Mouse (Mus musculus) lung, embryonic 15.5 days (tissue): ENCODE data around the gene Tmem107. TPM values are rescaled to one million over a fixed set of nuclear protein-coding genes. Genes with fewer than 3 reads are reported as not detected.
A peak's percentile ranks its signal among the peaks of the same experiment; 100 is the strongest.

ENCODE experiments used
- ATAC-seq: fragments of 200-750 bp; cut with Nextera tagmentation; 2 replicates; pipeline ENCODE4 v1.8.0; 2017; ENCODE audit warnings: moderate number of reproducible peaks, borderline replicate concordance; ENCODE audit not compliant: low FRiP score, low TSS enrichment; ENCODE audit errors: extremely low read depth
- H3K27ac ChIP-seq: fragments of 300-500 bp; sonication (generic); 2 replicates; pipeline ENCODE4 v1.5.1; 2015; ENCODE audit warnings: moderate library complexity, mild to moderate bottlenecking, inconsistent platforms
- H3K27me3 ChIP-seq: fragments of 300-500 bp; sonication (generic); 2 replicates; pipeline ENCODE4 v1.6.1; 2015; ENCODE audit warnings: inconsistent platforms
- H3K36me3 ChIP-seq: fragments of 300-500 bp; sonication (generic); 2 replicates; pipeline ENCODE4 v1.6.1; 2015; ENCODE audit warnings: inconsistent platforms
- H3K4me1 ChIP-seq: fragments of 300-500 bp; sonication (generic); 2 replicates; pipeline ENCODE4 v1.6.1; 2015; ENCODE audit warnings: inconsistent platforms
- H3K4me2 ChIP-seq: fragments of 300-500 bp; sonication (generic); 2 replicates; pipeline ENCODE4 v1.6.1; 2015; ENCODE audit warnings: inconsistent platforms, mild to moderate bottlenecking, moderate library complexity
- H3K4me3 ChIP-seq: fragments of 300-500 bp; sonication (generic); 2 replicates; pipeline ENCODE4 v1.5.1; 2015; ENCODE audit warnings: mild to moderate bottlenecking, inconsistent platforms
- H3K9ac ChIP-seq: fragments of 300-500 bp; sonication (generic); 2 replicates; pipeline ENCODE4 v1.6.1; 2015; ENCODE audit warnings: inconsistent platforms
- H3K9me3 ChIP-seq: fragments of 300-500 bp; sonication (generic); 2 replicates; pipeline ENCODE4 v1.6.1; 2016; ENCODE audit warnings: inconsistent platforms
- WGBS: fragments of 180-500 bp; shearing (Covaris S2); methylation state at CpG from one replicate; pipeline ENCODE4 v1.1.7; 2015; 5-methylcytosine and 5-hydroxymethylcytosine counted together
- polyA plus RNA-seq: library from polyadenylated mRNA; unstranded; fragments of >200 nt; fragmentation: Nextera tagmentation; extraction: Ambion mirVana; gene quantifications from 2 replicates; pipeline ENCODE4 v1.2.1, GENCODE M21; 2015

Gene Tmem107
- polyA plus RNA-seq, 1 experiment from 2014 or later = 71.1 TPM

DNA sequence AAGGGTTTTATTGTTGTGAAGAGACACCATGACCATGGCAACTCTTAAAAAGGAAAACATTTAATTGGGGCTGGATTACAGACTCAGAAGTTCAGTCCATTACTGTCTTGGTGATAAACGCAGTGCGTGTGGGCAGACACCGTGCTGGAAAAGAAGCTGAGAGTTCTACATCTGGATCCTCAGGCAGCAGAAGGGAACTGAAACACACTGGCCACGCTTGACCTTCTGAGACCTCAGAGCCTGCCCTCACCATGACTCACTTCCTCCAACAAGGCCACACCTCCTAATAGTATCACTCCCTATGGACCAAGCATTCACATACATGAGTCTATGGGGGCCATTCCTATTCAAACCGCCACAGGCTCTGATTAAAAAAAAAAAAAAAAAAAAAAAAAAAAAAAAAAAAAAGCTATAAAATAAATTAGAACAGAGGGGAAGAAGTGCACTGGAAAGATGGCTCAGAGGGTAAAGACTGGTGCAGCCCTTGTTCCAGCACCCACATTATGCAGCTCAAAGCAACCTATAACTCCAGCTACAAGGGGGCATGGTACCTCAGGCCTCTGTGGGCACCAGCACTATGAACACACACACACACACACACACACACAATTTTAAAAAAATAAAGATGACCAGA, 8.3 kb downstream of the Tmem107 start:
- no peaks in the 10 kb centered on the region for H3K36me3 ChIP-seq
- no peak overlapping the region for H3K27ac ChIP-seq
- H3K4me2 ChIP-seq = no peak overlapping the region
- no peak overlapping the region for H3K4me3 ChIP-seq
- no peak overlapping the region for H3K9ac ChIP-seq
- 72% methylated on average over 5 of the region's 5 CpGs for WGBS
- no peak for ATAC-seq
- peaks cover 5% of the 10 kb centered on the region; the same call in 1 of the 2 replicates for H3K4me1 ChIP-seq
- H3K9me3 ChIP-seq = no peaks in the 10 kb centered on the region
- no peaks in the 10 kb centered on the region for H3K27me3 ChIP-seq

GRCm38 (mm10) chr11:69080102-69080854, 9.7 kb downstream of the Tmem107 start:
- Histone ChIP-seq H3K27ac (no peak overlapping the region), H3K27me3 (no peaks in the 10 kb centered on the region), H3K4me1 (no peaks in the 10 kb centered on the region), H3K4me2 (no peak overlapping the region), H3K9ac (no peak overlapping the region), H3K36me3 (no peaks in the 10 kb centered on the region), H3K9me3 (no peaks in the 10 kb centered on the region), H3K4me3 (no peak overlapping the region)
- WGBS = 71% methylated on average over 15 of the region's 15 CpGs
- ATAC-seq = no peak

- no peak overlapping the region for H3K27ac ChIP-seq
- no peaks in the 10 kb centered on the region for H3K4me1 ChIP-seq
- no peaks in the 10 kb centered on the region for H3K36me3 ChIP-seq
- H3K9me3 ChIP-seq = no peaks in the 10 kb centered on the region
- no peaks in the 10 kb centered on the region for H3K27me3 ChIP-seq
- no peak overlapping the region for H3K4me2 ChIP-seq
- ATAC-seq = no peak
- no peak overlapping the region for H3K9ac ChIP-seq
- whole genome bisulfite sequencing = 82% methylated on average over 8 of the region's 8 CpGs
- H3K4me3 ChIP-seq = no peak overlapping the region
Observed at GRCm38 (mm10) chr11:69080855-69081222, 10.2 kb downstream of the Tmem107 start.

GRCm38 (mm10) chr11:69081613-69082012, 11.0 kb downstream of the Tmem107 start:
- Histone ChIP-seq H3K27me3 (no peaks in the 10 kb centered on the region), H3K9me3 (no peaks in the 10 kb centered on the region), H3K4me3 (no peak overlapping the region), H3K36me3 (no peaks in the 10 kb centered on the region), H3K9ac (no peak overlapping the region), H3K27ac (no peak overlapping the region), H3K4me1 (no peaks in the 10 kb centered on the region), H3K4me2 (no peak overlapping the region)
- WGBS = 80% methylated on average over 7 of the region's 7 CpGs
- ATAC-seq = no peak

- peaks cover 3% of the 10 kb centered on the region; the same call in 1 of the 2 replicates for H3K36me3 ChIP-seq
- H3K9ac ChIP-seq = no peak overlapping the region
- H3K27ac ChIP-seq = no peak overlapping the region
- no peak for ATAC-seq
- no peak overlapping the region for H3K4me3 ChIP-seq
- H3K4me1 ChIP-seq = peaks cover 19% of the 10 kb centered on the region
- no peak overlapping the region for H3K4me2 ChIP-seq
- WGBS = 68% methylated on average over 6 of the region's 6 CpGs
- no peaks in the 10 kb centered on the region for H3K9me3 ChIP-seq
- no peaks in the 10 kb centered on the region for H3K27me3 ChIP-seq
Observed at GRCm38 (mm10) chr11:69085608-69086007, 15.0 kb downstream of the Tmem107 start.

GRCm38 (mm10) chr11:69086390-69086789, 15.8 kb downstream of the Tmem107 start:
- 32% methylated on average over 6 of the region's 6 CpGs for WGBS
- no peak for ATAC-seq
- Histone ChIP-seq H3K4me1 (peaks cover 25% of the 10 kb centered on the region), H3K27ac (no peak overlapping the region), H3K4me3 (no peak overlapping the region), H3K27me3 (no peaks in the 10 kb centered on the region), H3K36me3 (peaks cover 9% of the 10 kb centered on the region; the same call in 1 of the 2 replicates), H3K4me2 (no peak overlapping the region), H3K9ac (no peak overlapping the region), H3K9me3 (no peaks in the 10 kb centered on the region)

- H3K4me1 ChIP-seq = peaks cover 25% of the 10 kb centered on the region
Observed at GRCm38 (mm10) chr11:69087082-69087481, 16.5 kb downstream of the Tmem107 start.

GRCm38 (mm10) chr11:69087597-69087996, 17.0 kb downstream of the Tmem107 start:
- peaks cover 19% of the 10 kb centered on the region; the same call in 1 of the 2 replicates for H3K36me3 ChIP-seq
- no peak overlapping the region for H3K9ac ChIP-seq
- H3K4me2 ChIP-seq = peak overlapping the region; percentile 86; the same call in 1 of the 2 replicates
- 58% methylated on average over 2 of the region's 2 CpGs for WGBS
- ATAC-seq = no peak
- H3K4me3 ChIP-seq = peak overlapping the region; percentile 96; the same call in 1 of the 2 replicates
- no peaks in the 10 kb centered on the region for H3K9me3 ChIP-seq
- peaks cover 25% of the 10 kb centered on the region for H3K4me1 ChIP-seq
- H3K27ac ChIP-seq = no peak overlapping the region
- H3K27me3 ChIP-seq = no peaks in the 10 kb centered on the region

More at GRCm38 (mm10) chr11:69087082-69087481, 16.5 kb downstream of the Tmem107 start:
- Histone ChIP-seq H3K27me3 (no peaks in the 10 kb centered on the region), H3K4me2 (no peak overlapping the region), H3K4me3 (no peak overlapping the region; the same call in 1 of the 2 replicates), H3K9ac (no peak overlapping the region), H3K27ac (no peak overlapping the region), H3K36me3 (peaks cover 15% of the 10 kb centered on the region; the same call in 1 of the 2 replicates), H3K9me3 (no peaks in the 10 kb centered on the region)
- 26% methylated on average over 4 of the region's 4 CpGs for WGBS
- ATAC-seq = no peak

DNA sequence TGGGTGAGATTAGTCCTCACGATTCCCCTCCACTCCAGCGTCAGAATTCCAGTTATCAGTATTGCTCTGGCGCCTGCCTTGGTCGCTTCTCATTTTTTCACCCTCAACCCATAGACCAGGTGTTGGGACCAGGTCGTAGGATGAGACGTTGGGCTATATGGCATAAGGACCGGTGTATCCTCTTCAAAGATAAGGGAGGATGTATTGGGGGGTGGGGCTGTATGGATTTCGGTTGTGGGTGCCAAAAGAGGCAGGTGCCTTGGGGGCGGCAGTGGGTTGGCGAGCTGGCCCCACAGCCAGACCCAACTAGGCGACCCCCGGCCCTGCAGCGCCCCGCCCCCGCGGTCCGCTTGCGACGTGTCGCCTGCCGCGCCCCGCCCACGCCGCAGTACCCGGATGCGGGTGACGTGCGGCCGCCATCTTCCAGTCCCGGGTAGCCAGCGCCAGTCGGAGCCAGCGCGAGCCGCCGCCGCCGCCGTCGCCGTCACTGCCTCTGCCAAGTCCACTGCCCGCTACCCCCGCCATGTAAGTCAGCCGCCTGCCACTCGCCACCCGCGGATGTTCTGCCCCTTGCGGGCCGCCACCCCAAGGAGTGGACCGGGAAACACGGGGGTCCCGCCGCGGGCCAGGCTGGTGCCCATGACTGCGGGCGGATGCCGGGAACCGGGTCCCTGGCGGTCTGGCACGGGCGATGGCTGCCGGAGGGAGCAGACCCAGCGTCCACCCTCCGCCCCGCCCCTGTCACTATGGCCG, 17.7 kb downstream of the Tmem107 start, which contains the start of gene Vamp2:
Gene Vamp2 (plus strand): TSS at position 388 of the 753 bp plus-strand sequence.
- H3K4me3 ChIP-seq = peak within 1 kb of the TSS; percentile 96
- ATAC-seq = peak; percentile 83
- no peaks in the 10 kb centered on the region for H3K27me3 ChIP-seq
- no peaks in the 10 kb centered on the region for H3K9me3 ChIP-seq
- H3K36me3 ChIP-seq = peaks cover 22% of the 10 kb centered on the region; the same call in 1 of the 2 replicates
- peak within 1 kb of the TSS; percentile 86 for H3K4me2 ChIP-seq
- H3K9ac ChIP-seq = peak within 1 kb of the TSS; percentile 100
- H3K4me1 ChIP-seq = peaks cover 25% of the 10 kb centered on the region
- WGBS = under 1% methylated on average over 50 of the region's 67 CpGs
- H3K27ac ChIP-seq = peak within 1 kb of the TSS; percentile 96

GRCm38 (mm10) chr11:69088856-69089615, 18.4 kb downstream of the Tmem107 start:
- WGBS = 11% methylated on average over 25 of the region's 25 CpGs
- Histone ChIP-seq H3K4me3 (peak overlapping the region; percentile 96), H3K4me1 (peaks cover 28% of the 10 kb centered on the region), H3K27ac (peak overlapping the region; percentile 96), H3K27me3 (no peaks in the 10 kb centered on the region), H3K4me2 (peak overlapping the region; percentile 86), H3K9me3 (no peaks in the 10 kb centered on the region), H3K9ac (peak overlapping the region; percentile 100), H3K36me3 (peaks cover 22% of the 10 kb centered on the region; the same call in 1 of the 2 replicates)
- peak; percentile 24; the same call in 1 of the 2 replicates for ATAC-seq
